Mouse (Mus musculus) T-helper 2 cell (primary cell): ENCODE results near the gene Arfgap3.
"Not testable (repeated sequence)": the region's sequence is repeated elsewhere in the genome, so short reads cannot be mapped to it uniquely, and the experiment has no call there.

ENCODE experiments used
- in situ Hi-C: fragments of 300-600 bp; cut with MboI, MseI; formaldehyde crosslinking; loops from one replicate; pipeline ENCODE4 v1.15.1; 2025; ENCODE audit warnings: high pct_unique_total_duplicates

The Arfgap3 gene

GRCm38 (mm10) chr15:83344956-83345355 lies 5.1 kb downstream of the Arfgap3 start:
- in situ Hi-C loops = no loop called here

- in situ Hi-C loops = no loop called here
Measured at GRCm38 (mm10) chr15:83344157-83344556, 5.9 kb downstream of the Arfgap3 start.

GRCm38 (mm10) chr15:83338908-83339307 lies 11.1 kb downstream of the Arfgap3 start:
- in situ Hi-C loops = loop anchor here (10.0 kb wide), 1 partner anchor 934 kb away; the partner anchor contains the start of gene Cyp2d10

GRCm38 (mm10) chr15:83337903-83338870 lies 11.9 kb downstream of the Arfgap3 start:
- in situ Hi-C loops = loop anchor here (10.0 kb wide), 1 partner anchor 933 kb away; the partner anchor contains the start of gene Cyp2d10

- in situ Hi-C loops = loop anchor here (10.0 kb wide), 1 partner anchor 928 kb away; the partner anchor contains the start of gene Cyp2d10
Measured at GRCm38 (mm10) chr15:83332373-83332772, 17.7 kb downstream of the Arfgap3 start.

GRCm38 (mm10) chr15:83328952-83329351 lies 21.1 kb downstream of the Arfgap3 start:
- in situ Hi-C loops = no loop called here

GRCm38 (mm10) chr15:83323071-83323470 lies 27.0 kb downstream of the Arfgap3 start:
- in situ Hi-C loops = no loop called here

GRCm38 (mm10) chr15:83314914-83315313 lies 35.1 kb downstream of the Arfgap3 start:
- in situ Hi-C loops = no loop called here

GRCm38 (mm10) chr15:83309878-83310277 lies 40.2 kb downstream of the Arfgap3 start:
- in situ Hi-C loops = no loop called here

GRCm38 (mm10) chr15:83308708-83309107 lies 41.3 kb downstream of the Arfgap3 start:
- in situ Hi-C loops = not testable (repeated sequence)

- in situ Hi-C loops = no loop called here
Measured at GRCm38 (mm10) chr15:83306181-83306580, 43.9 kb downstream of the Arfgap3 start.

- in situ Hi-C loops = no loop called here
Measured at GRCm38 (mm10) chr15:83305192-83305921, 44.7 kb downstream of the Arfgap3 start.

- in situ Hi-C loops = no loop called here
Measured at GRCm38 (mm10) chr15:83304804-83305191, 45.2 kb downstream of the Arfgap3 start.

- in situ Hi-C loops = no loop called here
Measured at GRCm38 (mm10) chr15:83303656-83304484, 46.2 kb downstream of the Arfgap3 start.

- in situ Hi-C loops = no loop called here
Measured at GRCm38 (mm10) chr15:83299916-83300582, 50.0 kb downstream of the Arfgap3 start.

- in situ Hi-C loops = no loop called here
Measured at GRCm38 (mm10) chr15:83299450-83299849, 50.6 kb downstream of the Arfgap3 start.

GRCm38 (mm10) chr15:83298810-83299209 lies 51.2 kb downstream of the Arfgap3 start:
- in situ Hi-C loops = no loop called here

- in situ Hi-C loops = no loop called here
Measured at GRCm38 (mm10) chr15:83298313-83298712, 51.7 kb downstream of the Arfgap3 start.

GRCm38 (mm10) chr15:83296771-83297311 lies 53.2 kb downstream of the Arfgap3 start:
- in situ Hi-C loops = no loop called here

GRCm38 (mm10) chr15:83296050-83296449 lies 54.0 kb downstream of the Arfgap3 start:
- in situ Hi-C loops = no loop called here

- in situ Hi-C loops = no loop called here
Measured at GRCm38 (mm10) chr15:83294954-83295353, 55.1 kb downstream of the Arfgap3 start.
